Mouse (Mus musculus): Measurements from ENCODE around the gene Acadm. TPM values are rescaled to one million over a fixed set of nuclear protein-coding genes. Genes with fewer than 3 reads are reported as not detected.

Acadm gene
- polyA plus RNA-seq (2012; rRNA removed) (38.8 and 42.1 TPM in 2 replicates), polyA plus RNA-seq (2014; fragmentation: Nextera tagmentation; extraction: Ambion mirVana) (57.0 and 60.3 TPM in 2 replicates)

DNA sequence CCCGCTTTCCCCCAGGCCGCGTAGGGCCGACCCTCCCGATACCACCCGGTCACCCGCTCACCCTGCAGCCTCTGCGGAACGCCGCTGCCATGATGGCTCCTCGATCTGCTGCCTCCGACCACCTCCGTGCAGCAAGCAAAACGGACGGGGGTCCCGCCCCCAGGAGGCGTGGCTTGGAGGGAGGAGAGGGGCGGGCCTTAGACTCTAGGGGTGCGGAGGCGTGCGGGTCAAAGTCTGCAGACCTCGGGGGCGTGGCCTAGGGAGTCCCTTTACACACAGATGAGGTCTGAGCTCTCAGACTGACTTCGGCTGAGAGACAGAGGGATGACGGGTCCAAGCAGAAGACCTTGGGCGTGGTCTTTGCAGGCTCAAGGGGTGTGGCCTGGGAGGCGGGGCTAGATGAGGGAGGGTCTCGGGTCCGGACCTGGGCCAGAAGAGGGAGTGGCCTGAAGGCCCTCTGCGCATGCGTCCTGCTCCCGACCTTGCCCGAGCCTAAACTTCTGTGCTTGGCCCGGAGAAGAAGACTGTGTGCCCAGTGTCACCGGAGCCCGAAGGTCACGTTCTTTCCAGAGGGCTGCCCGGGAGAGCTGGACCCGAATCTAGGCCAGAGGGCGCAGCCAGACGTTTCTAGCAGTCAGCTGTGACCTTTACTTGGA is at the start of gene Acadm:
Acadm (minus strand) TSS at position 298 of the 656 bp plus-strand sequence.
- Histone ChIP-seq H3K27me3 (ENCODE audit: control insufficient read depth, insufficient read depth, low read length) (no peaks in the 10 kb centered on the region), H3K4me3 (ENCODE audit: insufficient read depth in 1 of 2, low read depth in 2 of 2, low read length in 2 of 2) (peak within 1 kb of the TSS; percentile 72 to 94), H3K27ac (peak within 1 kb of the TSS; percentile 77), H3K9me3 (ENCODE audit: control insufficient read depth, low read length) (no peaks in the 10 kb centered on the region), H3K9ac (replicated peaks) (peak within 1 kb of the TSS; percentile 80), H3K36me3 (replicated peaks; ENCODE audit: control insufficient read depth, insufficient read depth, low read depth) (0 out of 2 replicates have a peak, but pooled peaks cover 5% of the 10 kb centered on the region), H3K4me1 (replicated peaks; ENCODE audit: control insufficient read depth in 2 of 2, insufficient read depth in 2 of 2, low read length in 1 of 2) (peaks cover 14 to 20% of the 10 kb centered on the region in 2 experiments), H3K4me2 (ENCODE audit: low read depth) (peak within 1 kb of the TSS; percentile 83)
- TF ChIP-seq CTCF (IDR thresholded peaks at IDR 0.05; ENCODE audit: low read depth) = no peak
- no peak for TF ChIP-seq EP300 (IDR thresholded peaks at IDR 0.05; ENCODE audit: low read depth)
- DNase-seq (ENCODE audit: low read depth in 3 of 3, low spot score in 3 of 3) (peak; percentile 89 to 94 (median 90)), ATAC-seq (ENCODE audit: insufficient read depth) (peak; percentile 94)
- under 1% methylated on average over 41 of the region's 41 CpGs for WGBS (ENCODE audit: insufficient replicate concordance)

DNA sequence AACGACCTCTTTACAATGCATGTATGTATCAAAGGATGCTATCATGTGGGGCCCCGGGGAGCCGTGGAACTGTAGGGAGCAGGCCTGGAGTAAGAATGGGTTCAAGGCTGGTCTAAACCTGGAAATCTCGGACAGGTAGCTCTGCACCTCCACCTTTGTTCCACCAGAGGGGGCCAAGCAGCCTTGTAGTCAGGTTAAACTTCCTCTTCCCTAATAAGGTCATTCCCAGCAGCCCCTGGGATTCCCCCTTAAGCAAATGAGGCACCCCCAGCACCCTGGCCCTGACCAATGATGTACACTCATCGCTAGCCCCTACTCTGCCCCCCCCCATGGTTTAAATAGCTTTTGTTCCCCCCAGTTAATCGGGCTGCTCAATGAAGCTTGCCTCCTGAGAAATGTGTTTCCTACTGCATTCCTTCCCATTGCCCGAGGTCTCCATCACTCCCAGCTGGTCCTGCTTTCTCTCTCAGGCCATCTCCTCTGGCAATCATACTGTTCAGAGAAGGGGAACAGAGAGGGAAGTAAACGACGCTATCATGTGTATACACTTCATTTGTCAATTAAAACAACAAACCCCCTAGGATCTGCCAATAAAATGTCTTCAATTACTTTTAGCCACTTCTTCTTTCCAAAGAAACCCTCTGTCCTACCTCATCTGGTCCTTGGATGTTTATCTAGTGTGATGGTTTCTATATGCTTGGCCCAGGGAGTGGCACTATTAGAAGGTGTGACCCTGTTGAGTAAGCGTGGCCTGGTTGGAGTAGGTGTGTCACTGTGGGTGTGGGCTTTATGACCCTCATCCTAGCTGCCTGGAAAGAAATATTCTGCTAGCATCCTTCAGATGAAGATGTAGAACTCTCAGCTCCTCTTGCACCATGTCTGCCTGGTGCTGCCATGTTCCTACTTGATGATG is 40.3 kb upstream of the Acadm start:
- H3K27me3 ChIP-seq (ENCODE audit: control insufficient read depth, insufficient read depth, low read length) = no peaks in the 10 kb centered on the region
- H3K9ac ChIP-seq (replicated peaks) = no peak overlapping the region
- peak; percentile 77 for TF ChIP-seq CTCF (IDR thresholded peaks at IDR 0.05; ENCODE audit: low read depth)
- no peak for TF ChIP-seq EP300 (IDR thresholded peaks at IDR 0.05; ENCODE audit: low read depth)
- DNase-seq (ENCODE audit: low read depth in 3 of 3, low spot score in 3 of 3) (no peak), ATAC-seq (ENCODE audit: insufficient read depth) (peak; percentile 15; the same call in 1 of the 2 replicates)
- WGBS (ENCODE audit: insufficient replicate concordance) = 36% methylated on average over 10 of the region's 10 CpGs
- H3K4me3 ChIP-seq (ENCODE audit: insufficient read depth in 1 of 2, low read depth in 2 of 2, low read length in 2 of 2) = no peak overlapping the region
- no peaks in the 10 kb centered on the region for H3K36me3 ChIP-seq (replicated peaks; ENCODE audit: control insufficient read depth, insufficient read depth, low read depth)
- H3K9me3 ChIP-seq (ENCODE audit: control insufficient read depth, low read length) = no peaks in the 10 kb centered on the region
- no peak overlapping the region for H3K27ac ChIP-seq
- H3K4me1 ChIP-seq (replicated peaks; ENCODE audit: control insufficient read depth in 2 of 2, insufficient read depth in 2 of 2, low read length in 1 of 2) = no peaks in the 10 kb centered on the region; a peak in 1 of 4 replicates
- H3K4me2 ChIP-seq (ENCODE audit: low read depth) = no peak overlapping the region

- no peaks in the 10 kb centered on the region for H3K9me3 ChIP-seq (ENCODE audit: control insufficient read depth, low read length)
- no peak for TF ChIP-seq EP300 (IDR thresholded peaks at IDR 0.05; ENCODE audit: low read depth)
- TF ChIP-seq CTCF (IDR thresholded peaks at IDR 0.05; ENCODE audit: low read depth) = no peak
- WGBS (ENCODE audit: insufficient replicate concordance) = 50% methylated on average over 2 of the region's 2 CpGs
- no peaks in the 10 kb centered on the region for H3K36me3 ChIP-seq (replicated peaks; ENCODE audit: control insufficient read depth, insufficient read depth, low read depth)
- no peaks in the 10 kb centered on the region for H3K27me3 ChIP-seq (ENCODE audit: control insufficient read depth, insufficient read depth, low read length)
- ATAC-seq (ENCODE audit: insufficient read depth) (no peak), DNase-seq (ENCODE audit: low read depth in 3 of 3, low spot score in 3 of 3) (no peak)
- no peaks in the 10 kb centered on the region; a peak in 1 of 4 replicates for H3K4me1 ChIP-seq (replicated peaks; ENCODE audit: control insufficient read depth in 2 of 2, insufficient read depth in 2 of 2, low read length in 1 of 2)
- no peak overlapping the region for H3K9ac ChIP-seq (replicated peaks)
- no peak overlapping the region for H3K27ac ChIP-seq
- no peak overlapping the region for H3K4me3 ChIP-seq (ENCODE audit: insufficient read depth in 1 of 2, low read depth in 2 of 2, low read length in 2 of 2)
- no peak overlapping the region for H3K4me2 ChIP-seq (ENCODE audit: low read depth)
These were observed 36.2 kb upstream of the Acadm start for GRCm38 (mm10) chr3:153980611-153981010.

GRCm38 (mm10) chr3:153975791-153976190 is 31.4 kb upstream of the Acadm start:
- no peak for ATAC-seq (ENCODE audit: insufficient read depth)
- Histone ChIP-seq H3K4me2 (ENCODE audit: low read depth) (no peak overlapping the region), H3K4me3 (ENCODE audit: insufficient read depth in 1 of 2, low read depth in 2 of 2, low read length in 2 of 2) (no peak overlapping the region), H3K27ac (no peak overlapping the region), H3K9ac (replicated peaks) (no peak overlapping the region), H3K27me3 (ENCODE audit: control insufficient read depth, insufficient read depth, low read length) (peaks cover 33% of the 10 kb centered on the region), H3K9me3 (ENCODE audit: control insufficient read depth, low read length) (no peaks in the 10 kb centered on the region), H3K4me1 (replicated peaks; ENCODE audit: control insufficient read depth in 2 of 2, insufficient read depth in 2 of 2, low read length in 1 of 2) (no peaks in the 10 kb centered on the region), H3K36me3 (replicated peaks; ENCODE audit: control insufficient read depth, insufficient read depth, low read depth) (no peaks in the 10 kb centered on the region)
- no peak for DNase-seq (ENCODE audit: low read depth in 3 of 3, low spot score in 3 of 3)
- 35% methylated on average over 7 of the region's 7 CpGs for WGBS (ENCODE audit: insufficient replicate concordance)
- no peak for TF ChIP-seq CTCF (IDR thresholded peaks at IDR 0.05; ENCODE audit: low read depth)
- no peak for TF ChIP-seq EP300 (IDR thresholded peaks at IDR 0.05; ENCODE audit: low read depth)

GRCm38 (mm10) chr3:153975060-153975459 is 30.6 kb upstream of the Acadm start:
- peaks cover 33% of the 10 kb centered on the region for H3K27me3 ChIP-seq (ENCODE audit: control insufficient read depth, insufficient read depth, low read length)
- H3K4me2 ChIP-seq (ENCODE audit: low read depth) = no peak overlapping the region
- H3K36me3 ChIP-seq (replicated peaks; ENCODE audit: control insufficient read depth, insufficient read depth, low read depth) = no peaks in the 10 kb centered on the region
- H3K9me3 ChIP-seq (ENCODE audit: control insufficient read depth, low read length) = no peaks in the 10 kb centered on the region
- TF ChIP-seq CTCF (IDR thresholded peaks at IDR 0.05; ENCODE audit: low read depth) (no peak), EP300 (IDR thresholded peaks at IDR 0.05; ENCODE audit: low read depth) (no peak)
- WGBS (ENCODE audit: insufficient replicate concordance) = 9% methylated on average over 6 of the region's 6 CpGs
- no peak overlapping the region for H3K4me3 ChIP-seq (ENCODE audit: insufficient read depth in 1 of 2, low read depth in 2 of 2, low read length in 2 of 2)
- H3K4me1 ChIP-seq (replicated peaks; ENCODE audit: control insufficient read depth in 2 of 2, insufficient read depth in 2 of 2, low read length in 1 of 2) = no peaks in the 10 kb centered on the region
- DNase-seq (ENCODE audit: low read depth in 3 of 3, low spot score in 3 of 3) = no peak
- H3K27ac ChIP-seq = no peak overlapping the region
- no peak overlapping the region for H3K9ac ChIP-seq (replicated peaks)
- no peak for ATAC-seq (ENCODE audit: insufficient read depth)

All from liver, embryonic 14.5 days (tissue).